ENCODE assay signal across 8 mouse cellular contexts in the genomic region with DNA sequence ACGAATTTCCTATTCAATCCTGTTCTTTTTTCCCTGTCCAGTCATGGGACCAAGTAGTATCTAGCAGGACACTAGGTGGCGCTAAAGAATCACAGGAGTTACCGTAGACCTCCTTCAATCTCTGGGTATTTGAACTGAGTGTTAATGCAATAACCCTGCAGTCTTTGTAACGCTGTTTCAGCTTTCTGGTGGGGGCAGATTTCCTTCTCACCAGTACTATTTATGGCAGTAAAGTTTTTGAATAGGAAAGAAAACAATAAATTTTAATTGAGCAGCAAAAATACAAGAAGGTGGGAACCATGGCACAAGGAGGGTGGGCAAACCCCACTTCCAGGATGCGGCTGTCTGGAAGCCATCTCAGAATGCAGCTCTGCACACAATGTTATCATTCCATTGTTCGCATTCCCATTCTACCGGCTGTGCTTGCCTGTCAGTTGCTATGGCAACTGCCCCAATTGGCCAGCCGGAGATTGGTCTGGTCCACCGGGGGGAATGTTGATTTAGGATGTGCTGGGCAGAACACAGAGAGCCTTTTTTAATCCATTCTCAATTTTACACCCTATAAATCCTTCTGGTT.
DNase-seq lines count a peak whose midpoint lies in the region; ATAC-seq lines count a peak whose summit lies in the region.

No protein-coding gene starts in this region.

- no peak overlapping the region for H3K9ac ChIP-seq in embryonic facial prominence, embryonic 14.5 days (ENCODE audit: low read depth, low read length)
- H3K9ac ChIP-seq in heart, embryonic 13.5 days, result no peak overlapping the region
- no peak overlapping the region for H3K9ac ChIP-seq in kidney, embryonic 16.5 days (replicated peaks; ENCODE audit: low read length)
- no peak overlapping the region for H3K9ac ChIP-seq in limb, embryonic 15.5 days

- DNase-seq in ES-CJ7 (ENCODE audit: low read depth, low spot score), result peak; percentile 77
- DNase-seq in brain, adult 2 months (ENCODE audit: low read depth, low spot score), result peak; percentile 94
- peak; percentile 93 for DNase-seq in embryonic facial prominence, embryonic 14.5 days (ENCODE audit: low spot score)
- peak; percentile 73 for DNase-seq in neural tube, embryonic 10.5 days (ENCODE audit: extremely low spot score, low spot score)
- DNase-seq in thymus, postnatal 25 days, result peak; percentile 23

- no peaks in the 10 kb centered on the region for H3K27me3 ChIP-seq in embryonic facial prominence, embryonic 14.5 days (replicated peaks; ENCODE audit: control insufficient read depth, insufficient read depth, low read length)
- no peaks in the 10 kb centered on the region for H3K27me3 ChIP-seq in heart, embryonic 13.5 days (replicated peaks)
- no peaks in the 10 kb centered on the region for H3K27me3 ChIP-seq in kidney, embryonic 16.5 days (ENCODE audit: insufficient read depth, low read length)
- no peaks in the 10 kb centered on the region for H3K27me3 ChIP-seq in limb, embryonic 15.5 days

- no peak overlapping the region for H3K27ac ChIP-seq in embryonic facial prominence, embryonic 14.5 days (replicated peaks; ENCODE audit: low read depth, low read length)
- no peak overlapping the region for H3K27ac ChIP-seq in heart, embryonic 13.5 days (replicated peaks)
- no peak overlapping the region for H3K27ac ChIP-seq in kidney, embryonic 16.5 days (ENCODE audit: low read length)
- H3K27ac ChIP-seq in limb, embryonic 15.5 days, result no peak overlapping the region

- H3K36me3 ChIP-seq in embryonic facial prominence, embryonic 14.5 days (ENCODE audit: control insufficient read depth, insufficient read depth, low read length), result no peaks in the 10 kb centered on the region
- no peaks in the 10 kb centered on the region for H3K36me3 ChIP-seq in heart, embryonic 13.5 days
- H3K36me3 ChIP-seq in kidney, embryonic 16.5 days (ENCODE audit: insufficient read depth, low read length), result no peaks in the 10 kb centered on the region
- H3K36me3 ChIP-seq in limb, embryonic 15.5 days, result no peaks in the 10 kb centered on the region

- H3K9me3 ChIP-seq in embryonic facial prominence, embryonic 14.5 days (ENCODE audit: control insufficient read depth, low read length), result no peaks in the 10 kb centered on the region
- no peaks in the 10 kb centered on the region for H3K9me3 ChIP-seq in heart, embryonic 13.5 days
- no peaks in the 10 kb centered on the region for H3K9me3 ChIP-seq in kidney, embryonic 16.5 days (ENCODE audit: low read length)
- no peaks in the 10 kb centered on the region for H3K9me3 ChIP-seq in limb, embryonic 15.5 days

- peak; percentile 94 for ATAC-seq in embryonic facial prominence, embryonic 14.5 days (ENCODE audit: low read depth)
- ATAC-seq in heart, embryonic 13.5 days (ENCODE audit: extremely low read depth, insufficient number of reproducible peaks, low FRiP score, low TSS enrichment), result no peak
- peak; percentile 88; the same call in 1 of the 2 replicates for ATAC-seq in kidney, embryonic 16.5 days (ENCODE audit: low FRiP score, low TSS enrichment)
- ATAC-seq in limb, embryonic 15.5 days (ENCODE audit: insufficient number of reproducible peaks, low FRiP score, low TSS enrichment, low read depth), result no peak

- peak overlapping the region; percentile 21; the same call in 1 of the 2 replicates for H3K4me2 ChIP-seq in embryonic facial prominence, embryonic 14.5 days (ENCODE audit: low read depth, low read length)
- peak overlapping the region; percentile 36 for H3K4me2 ChIP-seq in heart, embryonic 13.5 days
- H3K4me2 ChIP-seq in kidney, embryonic 16.5 days (replicated peaks; ENCODE audit: low read depth, low read length), result no peak overlapping the region; the same call in 1 of the 2 replicates
- H3K4me2 ChIP-seq in limb, embryonic 15.5 days, result 0 out of 2 replicates have a peak overlapping the region, but pooled peaks have one; percentile 14

- 20% methylated on average over 9 of the region's 9 CpGs for WGBS in embryonic facial prominence, embryonic 14.5 days
- 22% methylated on average over 9 of the region's 9 CpGs for WGBS in heart, embryonic 13.5 days
- 29% methylated on average over 9 of the region's 9 CpGs for WGBS in kidney, embryonic 16.5 days
- 14% methylated on average over 9 of the region's 9 CpGs for WGBS in limb, embryonic 15.5 days

- no peak overlapping the region for H3K4me3 ChIP-seq in embryonic facial prominence, embryonic 14.5 days (ENCODE audit: low read depth, low read length)
- H3K4me3 ChIP-seq in heart, embryonic 13.5 days, result no peak overlapping the region
- no peak overlapping the region for H3K4me3 ChIP-seq in kidney, embryonic 16.5 days (ENCODE audit: low read length)
- H3K4me3 ChIP-seq in limb, embryonic 15.5 days, result no peak overlapping the region

- no peaks in the 10 kb centered on the region for H3K4me1 ChIP-seq in embryonic facial prominence, embryonic 14.5 days (ENCODE audit: control insufficient read depth, insufficient read depth, low read length)
- peaks cover 4% of the 10 kb centered on the region; the same call in 1 of the 2 replicates for H3K4me1 ChIP-seq in heart, embryonic 13.5 days
- no peaks in the 10 kb centered on the region for H3K4me1 ChIP-seq in kidney, embryonic 16.5 days (ENCODE audit: insufficient read depth, low read length)
- H3K4me1 ChIP-seq in limb, embryonic 15.5 days, result peaks cover 2% of the 10 kb centered on the region; the same call in 1 of the 2 replicates

Comparison
In these comparisons a context has a peak if more than half of its experiments do, and no peak if none do; other contexts are left out.
1. DNase-seq: peak in every context shown above with its lines; median percentile 94 in brain, adult 2 months; 93 in embryonic facial prominence, embryonic 14.5 days; 77 in ES-CJ7; 73 in neural tube, embryonic 10.5 days; 23 in thymus, postnatal 25 days.
2. ATAC-seq: peak in embryonic facial prominence, embryonic 14.5 days (single experiment) and kidney, embryonic 16.5 days (single experiment); none in heart, embryonic 13.5 days (single experiment) and limb, embryonic 15.5 days (single experiment).